Mouse (Mus musculus) regulatory T cell (primary cell): ENCODE data around the gene 1110017D15Rik.

Experiments used
- in situ Hi-C: fragments of 300-600 bp; cut with MboI, MseI; formaldehyde crosslinking; loops from one replicate; pipeline ENCODE4 v1.15.1; 2025; ENCODE audit warnings: high pct_unique_total_duplicates

Gene 1110017D15Rik

GRCm38 (mm10) chr4:41517233-41517632 is at the start of gene 1110017D15Rik:
Gene 1110017D15Rik (minus strand): TSS chr4:41517333.
- in situ Hi-C loops, result no loop called here

- in situ Hi-C loops, result loop anchor here (5.0 to 25.0 kb wide), 2 partner anchors 151 to 1471 kb away; partner anchors contain the start of genes Fam214b, Pigo and Stoml2
Measured at GRCm38 (mm10) chr4:41566123-41566522, 49.0 kb upstream of the 1110017D15Rik start.

- in situ Hi-C loops, result loop anchor here (5.0 to 25.0 kb wide), 2 partner anchors 49 to 1474 kb away; partner anchors contain the start of genes Fam214b, Pigo and Stoml2
Measured at GRCm38 (mm10) chr4:41563297-41563696, 46.2 kb upstream of the 1110017D15Rik start.

DNA sequence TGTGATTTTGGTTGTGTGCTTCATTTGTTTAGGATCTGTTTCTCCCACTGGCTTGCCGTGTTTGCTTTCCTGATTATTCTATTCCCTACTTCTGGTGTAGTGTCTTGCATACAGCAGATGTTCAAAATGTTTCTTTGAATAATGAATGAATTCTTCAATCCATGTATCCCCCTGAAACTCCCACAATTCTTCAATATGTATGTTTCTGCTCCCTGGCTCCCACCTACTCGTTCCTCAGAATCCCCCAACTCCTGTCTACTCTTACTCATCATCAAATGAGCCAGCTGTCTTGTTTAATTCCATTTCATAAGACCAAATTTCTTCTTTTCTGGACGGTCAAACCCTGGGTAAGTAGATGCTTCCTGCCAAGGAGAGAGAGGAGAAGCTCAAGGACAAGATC is 40.0 kb upstream of the 1110017D15Rik start:
- in situ Hi-C loops, result loop anchor here (25.0 kb wide), 1 partner anchor 1480 kb away; the partner anchor contains the start of genes Fam214b, Pigo and Stoml2

- in situ Hi-C loops, result loop anchor here (25.0 kb wide), 1 partner anchor 1481 kb away; the partner anchor contains the start of genes Fam214b, Pigo and Stoml2
Measured at GRCm38 (mm10) chr4:41556311-41556953, 39.3 kb upstream of the 1110017D15Rik start.

GRCm38 (mm10) chr4:41554994-41555663 is 38.0 kb upstream of the 1110017D15Rik start:
- in situ Hi-C loops, result loop anchor here (25.0 kb wide), 1 partner anchor 1482 kb away; the partner anchor contains the start of genes Fam214b, Pigo and Stoml2

- in situ Hi-C loops, result loop anchor here (25.0 kb wide), 1 partner anchor 1484 kb away; the partner anchor contains the start of genes Fam214b, Pigo and Stoml2
Measured at GRCm38 (mm10) chr4:41553116-41553515, 36.0 kb upstream of the 1110017D15Rik start.

DNA sequence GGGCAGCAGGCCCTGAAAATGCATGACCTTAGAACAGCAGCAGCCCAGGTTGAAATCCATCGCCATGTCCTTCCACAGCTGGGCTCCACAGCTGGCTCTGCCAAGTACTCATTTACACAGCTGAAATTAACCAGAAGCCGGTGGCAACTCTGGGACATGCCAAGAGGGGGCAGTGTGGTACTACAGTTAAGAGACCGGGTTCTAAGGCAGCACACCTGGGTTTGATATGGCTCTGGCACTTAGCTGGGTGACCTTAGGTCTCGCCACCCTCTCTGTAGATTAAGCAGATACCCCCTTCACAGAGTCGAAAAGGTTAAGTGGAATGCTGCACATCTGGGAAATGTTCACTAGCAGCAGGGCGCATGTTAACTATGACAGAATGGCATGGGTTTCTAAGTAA is 35.4 kb upstream of the 1110017D15Rik start:
- in situ Hi-C loops, result loop anchor here (25.0 kb wide), 1 partner anchor 1485 kb away; the partner anchor contains the start of genes Fam214b, Pigo and Stoml2

DNA sequence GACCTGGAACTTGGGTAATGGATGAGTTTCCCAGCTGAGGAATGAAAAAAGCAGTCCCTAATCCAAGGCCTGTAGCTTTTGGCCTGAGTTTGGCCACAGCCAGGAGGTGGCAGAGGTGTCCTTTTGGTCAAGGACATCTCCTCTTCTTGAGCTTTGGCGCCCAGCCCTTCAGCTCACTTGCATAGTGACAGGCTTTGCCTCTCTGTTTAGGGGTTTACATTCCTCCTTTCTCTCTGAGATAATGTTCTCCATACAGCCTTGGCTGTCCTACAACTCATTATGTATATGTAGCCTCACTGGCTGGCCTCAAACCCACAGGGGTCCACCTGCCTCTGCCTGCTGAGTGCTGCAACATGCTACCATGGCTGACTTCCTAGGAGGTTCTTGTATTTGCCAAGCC is 30.0 kb upstream of the 1110017D15Rik start:
- in situ Hi-C loops, result no loop called here

- in situ Hi-C loops, result no loop called here
Measured at GRCm38 (mm10) chr4:41545985-41546384, 28.9 kb upstream of the 1110017D15Rik start.

DNA sequence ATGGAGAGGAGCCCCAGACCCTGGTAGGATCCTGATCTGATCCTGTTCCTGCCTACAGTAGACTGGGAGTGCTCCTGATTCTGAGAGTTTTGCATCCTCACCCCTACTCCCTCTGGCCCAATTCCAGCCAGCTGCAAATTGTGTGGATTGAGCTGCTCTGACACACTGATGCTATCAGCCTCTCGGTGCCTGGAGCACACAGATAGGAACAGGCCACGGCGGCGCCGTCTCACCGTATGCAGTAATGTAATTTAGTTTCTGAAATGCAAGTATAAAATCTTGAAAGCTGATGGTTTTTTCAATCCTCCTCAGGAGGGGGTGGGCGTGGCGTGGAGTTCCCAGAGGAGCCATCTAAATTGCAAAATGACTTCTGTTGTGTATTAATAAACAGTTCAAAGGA is 25.0 kb upstream of the 1110017D15Rik start:
- in situ Hi-C loops, result no loop called here

- in situ Hi-C loops, result no loop called here
Measured at GRCm38 (mm10) chr4:41534866-41535265, 17.7 kb upstream of the 1110017D15Rik start.

DNA sequence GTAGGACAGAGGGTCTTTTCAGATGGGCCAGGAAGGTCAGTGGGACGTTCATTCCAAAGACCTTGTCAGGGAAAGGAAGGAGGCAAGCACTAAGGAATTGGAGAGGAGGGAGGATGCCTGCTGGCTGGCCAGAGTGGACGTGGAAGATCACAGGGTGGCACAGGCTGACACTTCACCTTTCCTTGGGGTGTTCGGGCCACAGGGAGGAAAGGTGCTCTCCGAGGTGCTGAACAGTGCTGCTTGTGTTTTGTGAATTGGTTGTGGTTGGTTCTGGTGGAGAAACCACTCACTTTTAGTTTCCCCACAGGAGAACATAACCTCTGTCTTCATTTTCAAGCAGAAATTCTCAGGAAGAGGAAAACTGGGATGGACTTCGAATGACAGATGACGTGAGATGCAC is 15.3 kb upstream of the 1110017D15Rik start:
- in situ Hi-C loops, result no loop called here

GRCm38 (mm10) chr4:41527996-41528395 is 10.9 kb upstream of the 1110017D15Rik start:
- in situ Hi-C loops, result no loop called here

GRCm38 (mm10) chr4:41527076-41527475 is 9.9 kb upstream of the 1110017D15Rik start:
- in situ Hi-C loops, result no loop called here

DNA sequence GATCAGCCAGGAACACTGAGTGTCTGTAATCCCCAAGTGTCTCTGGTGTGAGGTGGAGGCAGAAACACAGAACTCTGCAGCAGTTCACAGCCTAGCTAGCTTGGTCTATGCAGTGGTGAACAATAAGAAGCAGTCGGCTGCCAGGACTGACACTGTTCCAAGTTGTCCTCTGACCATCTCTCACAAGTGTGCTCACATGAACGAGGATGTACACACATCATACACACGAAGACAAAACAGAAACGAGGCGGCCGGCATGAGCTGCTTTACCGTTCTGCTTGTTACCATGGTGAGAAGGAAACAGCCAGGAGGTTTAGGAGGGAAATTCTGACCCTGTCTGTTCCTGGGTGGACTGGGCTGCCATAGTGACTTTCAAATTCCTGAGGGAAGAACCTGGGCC is 9.4 kb upstream of the 1110017D15Rik start:
- in situ Hi-C loops, result no loop called here

DNA sequence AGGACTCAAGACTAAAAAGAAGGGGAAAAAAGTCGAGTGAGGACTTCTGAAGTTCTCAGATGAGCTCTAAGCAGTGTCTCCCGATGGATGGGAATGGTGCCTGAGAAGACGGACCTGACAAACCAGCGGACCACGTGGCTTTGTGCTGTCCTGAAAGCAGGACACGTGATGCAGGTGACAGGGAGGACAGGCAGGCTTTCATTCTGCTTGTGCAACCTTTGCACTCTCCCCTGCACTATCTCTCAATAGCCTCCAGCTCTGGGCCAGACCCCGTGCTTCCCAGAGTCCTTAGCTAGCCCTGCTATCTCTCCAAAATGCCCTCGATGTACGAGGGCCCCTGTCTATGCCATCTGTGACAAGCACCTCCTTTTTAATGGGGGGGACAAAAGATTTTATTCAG is 7.7 kb upstream of the 1110017D15Rik start:
- in situ Hi-C loops, result no loop called here

- in situ Hi-C loops, result no loop called here
Measured at GRCm38 (mm10) chr4:41523839-41524238, 6.7 kb upstream of the 1110017D15Rik start.

GRCm38 (mm10) chr4:41522788-41523187 is 5.7 kb upstream of the 1110017D15Rik start:
- in situ Hi-C loops, result no loop called here

DNA sequence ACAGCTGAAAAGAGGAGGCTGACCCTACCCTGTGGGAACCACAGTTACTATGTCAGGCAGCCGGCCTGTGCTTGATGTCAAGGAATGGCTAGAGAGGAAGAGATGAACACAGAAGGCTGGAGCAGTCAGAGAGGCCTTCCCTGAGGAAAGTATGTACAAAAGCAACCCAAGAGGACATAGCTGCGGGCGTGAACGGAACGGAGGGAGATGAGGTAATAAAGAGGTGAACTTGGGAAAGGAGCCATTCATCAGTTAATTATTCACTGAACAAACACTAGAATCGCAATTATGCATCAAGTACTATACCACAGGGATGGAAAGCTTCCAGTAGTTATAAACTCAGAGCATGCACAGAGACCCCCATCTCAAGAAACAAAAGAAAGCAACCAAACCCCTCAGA is 5.0 kb upstream of the 1110017D15Rik start:
- in situ Hi-C loops, result no loop called here

- in situ Hi-C loops, result no loop called here
Measured at GRCm38 (mm10) chr4:41520641-41521040, 3.5 kb upstream of the 1110017D15Rik start.

DNA sequence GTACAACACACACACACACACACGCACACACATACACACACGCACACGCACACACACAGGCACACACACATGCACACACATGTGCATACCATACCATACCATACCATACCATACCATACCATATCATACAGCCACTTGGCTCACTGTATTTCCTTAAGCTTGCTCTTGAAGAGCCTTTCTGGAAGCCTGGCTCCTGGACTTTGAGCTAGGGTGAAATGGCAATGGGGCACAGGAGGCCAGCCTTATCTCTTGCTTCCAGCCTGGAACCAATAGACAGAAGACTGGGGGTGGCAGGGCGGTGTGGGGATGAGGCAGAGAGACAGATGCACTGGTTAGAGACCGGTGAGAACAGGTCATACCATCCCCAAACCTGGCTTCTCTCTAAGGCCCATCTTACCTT is 2.1 kb upstream of the 1110017D15Rik start:
- in situ Hi-C loops, result no loop called here

- in situ Hi-C loops, result no loop called here
Measured at GRCm38 (mm10) chr4:41518349-41518748, 1.2 kb upstream of the 1110017D15Rik start.
